Mouse (Mus musculus): ENCODE measurements around the gene Med9. TPM values are rescaled to one million over a fixed set of nuclear protein-coding genes. Genes with fewer than 3 reads are reported as not detected.
"Not testable (repeated sequence)": the region's sequence is repeated elsewhere in the genome, so short reads cannot be mapped to it uniquely, and the experiment has no call there.

Med9 gene
- total RNA-seq, 2 experiments from 2014 or later = 25.0 to 28.3 TPM

- no peak for DNase-seq (ENCODE audit: low spot score in 2 of 2)
Observed at GRCm38 (mm10) chr11:59941391-59941790, 6.6 kb upstream of the Med9 start.

DNA sequence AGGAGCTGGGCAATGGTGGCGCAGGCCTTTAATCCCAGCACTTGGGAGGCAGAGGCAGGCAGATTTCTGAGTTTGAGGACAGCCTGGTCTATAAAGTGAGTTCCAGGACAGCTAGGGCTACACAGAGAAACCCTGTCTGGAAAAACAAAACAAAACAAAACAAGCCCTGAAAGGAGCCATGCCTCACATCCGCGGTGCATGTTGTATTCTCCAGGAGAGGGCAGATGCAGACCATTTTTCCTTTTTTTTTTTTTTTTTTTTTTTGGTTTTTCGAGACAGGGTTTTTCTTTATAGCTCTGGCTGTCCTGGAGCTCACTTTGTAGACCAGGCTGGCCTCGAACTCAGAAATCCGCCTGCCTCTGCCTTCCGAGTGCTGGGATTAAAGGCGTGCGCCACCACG lies 3.2 kb upstream of the Med9 start:
- not testable (repeated sequence) for DNase-seq (ENCODE audit: low spot score in 2 of 2)

- no peak for DNase-seq (ENCODE audit: low spot score in 2 of 2)
Observed at GRCm38 (mm10) chr11:59948401-59948767, 378 bp downstream of the Med9 start.

DNA sequence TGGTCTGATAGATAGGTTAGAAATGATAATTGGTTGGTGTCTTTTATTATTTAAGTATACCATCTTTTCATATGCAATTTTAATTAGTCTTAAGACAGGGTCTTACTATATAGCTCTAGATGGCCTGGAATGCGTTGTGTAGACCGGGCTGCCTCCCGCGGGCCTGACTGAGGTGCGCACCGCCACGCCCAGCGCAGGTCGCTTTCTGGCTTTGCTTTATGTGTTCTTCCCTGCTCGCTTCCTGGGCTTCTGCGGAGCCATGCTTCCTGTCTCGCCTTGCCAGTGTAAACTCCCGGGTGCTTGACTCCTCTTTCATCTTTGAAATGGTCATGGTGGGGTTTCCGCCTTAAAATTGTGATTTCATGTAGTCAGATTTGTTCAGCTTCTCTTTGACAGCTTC lies 4.9 kb downstream of the Med9 start:
- DNase-seq (ENCODE audit: low spot score in 2 of 2) = no peak

GRCm38 (mm10) chr11:59956749-59957148 lies 8.7 kb downstream of the Med9 start:
- DNase-seq (ENCODE audit: low spot score in 2 of 2) = no peak

GRCm38 (mm10) chr11:59959453-59959852 lies 11.4 kb downstream of the Med9 start:
- DNase-seq (ENCODE audit: low spot score in 2 of 2) = no peak

- no peak for DNase-seq (ENCODE audit: low spot score in 2 of 2)
Observed at GRCm38 (mm10) chr11:59960476-59961337, 12.7 kb downstream of the Med9 start.

DNA sequence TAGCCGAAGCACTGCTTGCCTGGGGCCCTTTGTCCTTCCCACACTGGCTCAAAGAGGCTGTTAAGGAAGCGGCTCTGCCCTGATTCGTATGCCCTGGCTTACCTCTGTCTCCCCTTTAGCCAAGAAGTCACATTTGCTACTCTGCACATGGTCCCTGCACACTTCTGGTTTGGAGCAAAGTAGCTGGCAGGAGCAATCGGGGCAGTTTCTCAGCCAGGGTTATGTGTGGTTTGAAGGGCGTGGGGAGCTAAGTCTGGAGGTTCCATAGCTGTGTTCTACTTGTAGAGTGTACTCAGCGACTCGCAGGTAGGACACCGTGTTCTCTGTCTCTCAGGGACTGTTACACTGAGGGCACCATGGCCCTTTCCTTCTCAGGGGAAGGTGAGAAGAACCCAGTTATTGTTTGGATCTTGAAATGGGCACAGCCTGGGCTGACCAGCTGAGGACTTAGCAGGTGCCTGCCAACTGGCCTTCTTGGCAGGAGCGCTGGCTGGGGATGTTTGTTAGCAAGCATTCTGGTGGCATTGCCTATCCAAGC lies 13.4 kb downstream of the Med9 start:
- peak in 1 of 2 experiments; percentile 36 for DNase-seq (ENCODE audit: low spot score in 2 of 2)

GRCm38 (mm10) chr11:59962590-59962989 lies 14.6 kb downstream of the Med9 start:
- DNase-seq (ENCODE audit: low spot score in 2 of 2) = no peak

GRCm38 (mm10) chr11:59963364-59964162 lies 15.6 kb downstream of the Med9 start:
- peak in 1 of 2 experiments; percentile 32 for DNase-seq (ENCODE audit: low spot score in 2 of 2)

DNA sequence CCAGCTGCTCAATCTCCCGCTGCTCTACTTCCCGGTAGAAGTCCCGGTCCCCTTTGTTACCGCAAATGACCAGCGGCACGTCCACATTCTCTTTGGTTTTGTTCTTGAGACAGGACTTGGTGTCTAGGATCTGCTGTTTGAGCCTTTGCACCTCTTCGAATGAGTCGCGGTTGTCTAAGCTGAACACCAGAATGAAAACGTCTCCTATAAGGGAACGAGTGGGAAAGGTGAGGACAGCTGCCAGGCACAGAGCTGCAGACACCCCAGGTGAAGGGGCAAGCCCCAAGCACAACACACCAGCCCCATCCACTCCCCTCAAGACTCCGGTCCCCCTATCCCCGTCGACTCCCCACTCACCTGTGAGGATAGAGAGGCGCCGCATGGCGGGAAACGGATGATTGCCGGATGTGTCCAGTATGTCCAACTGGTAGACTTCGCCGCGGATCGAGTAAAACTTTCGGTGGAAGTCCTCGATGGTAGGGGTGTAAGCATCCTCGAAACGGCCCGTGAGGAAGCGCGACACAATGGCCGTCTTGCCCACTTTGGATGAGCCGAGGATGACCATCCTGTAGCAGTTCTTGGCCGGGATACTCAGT lies 16.3 kb downstream of the Med9 start:
- DNase-seq (ENCODE audit: low spot score in 2 of 2) = peak in 1 of 2 experiments; percentile 48

DNA sequence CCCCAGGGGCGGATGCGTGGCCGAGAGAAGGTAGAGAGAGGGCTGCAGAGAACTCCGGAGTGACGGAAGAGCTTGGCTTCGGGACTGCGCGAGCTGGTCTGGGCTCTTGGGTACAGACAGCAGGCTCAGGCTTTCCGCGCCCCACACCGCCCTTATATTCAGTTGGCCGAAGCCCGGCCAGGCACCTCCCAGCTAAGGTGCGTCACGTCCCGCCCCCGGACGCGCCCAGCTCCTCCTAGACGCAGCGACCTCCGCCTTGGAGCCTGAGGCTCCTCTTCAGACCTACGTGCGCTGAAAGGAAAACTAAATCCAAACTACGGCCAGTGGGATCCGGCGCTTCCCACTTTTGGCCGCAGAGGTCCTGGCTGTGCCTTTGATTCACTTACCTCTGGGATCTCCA lies 16.8 kb downstream of the Med9 start, which contains the start of gene Rasd1:
TSS of gene Rasd1 (minus strand) at position 127 of the 400 bp plus-strand sequence.
- DNase-seq (ENCODE audit: low spot score in 2 of 2) = peak; percentile 47 to 67

GRCm38 (mm10) chr11:59965227-59966101 lies 17.5 kb downstream of the Med9 start:
- peak; percentile 87 for DNase-seq (ENCODE audit: low spot score in 2 of 2)

DNA sequence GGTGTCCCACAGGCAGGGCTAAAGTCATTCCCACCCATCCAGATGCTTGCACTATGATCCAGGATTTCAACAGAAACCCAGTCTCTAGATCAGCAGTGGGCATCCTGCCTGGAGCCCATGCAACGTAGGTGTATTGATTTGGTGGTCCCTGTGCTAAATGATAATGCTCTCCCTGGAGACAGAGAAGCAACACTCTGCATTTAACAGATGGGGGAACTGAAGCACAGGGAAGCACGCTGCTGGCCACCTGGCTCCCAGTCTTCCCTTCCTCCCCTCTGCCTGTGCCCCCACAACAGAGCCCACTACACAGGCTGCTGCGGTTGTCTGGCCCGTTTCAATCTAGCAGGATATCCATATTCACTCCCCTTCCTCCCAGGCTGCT lies 18.1 kb downstream of the Med9 start:
- peak; percentile 47 to 50 for DNase-seq (ENCODE audit: low spot score in 2 of 2)

- no peak for DNase-seq (ENCODE audit: low spot score in 2 of 2)
Observed at GRCm38 (mm10) chr11:59967765-59968164, 19.8 kb downstream of the Med9 start.

GRCm38 (mm10) chr11:59970780-59971179 lies 22.8 kb downstream of the Med9 start:
- no peak for DNase-seq (ENCODE audit: low spot score in 2 of 2)

- DNase-seq (ENCODE audit: low spot score in 2 of 2) = no peak
Observed at GRCm38 (mm10) chr11:59971691-59972090, 23.7 kb downstream of the Med9 start.

DNA sequence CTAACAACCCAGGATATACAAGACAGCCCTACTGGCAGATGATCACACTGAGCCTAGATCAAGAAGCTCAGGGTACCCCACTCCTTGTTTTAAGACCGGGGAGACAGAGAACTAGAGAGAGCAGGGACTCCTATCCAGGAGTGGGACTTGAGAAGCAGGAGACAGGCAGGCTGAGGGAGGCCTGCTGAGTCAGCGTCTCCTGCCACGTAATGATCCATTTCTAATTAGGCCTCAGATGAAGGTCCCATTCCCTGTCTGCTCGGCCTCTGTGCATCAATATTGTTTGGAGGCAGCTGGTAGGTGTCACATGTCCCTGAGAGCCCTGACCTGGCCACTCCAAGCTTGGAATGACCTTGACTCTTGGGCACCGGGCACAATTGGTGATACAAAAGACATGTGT lies 25.4 kb downstream of the Med9 start:
- DNase-seq (ENCODE audit: low spot score in 2 of 2) = no peak

- DNase-seq (ENCODE audit: low spot score in 2 of 2) = no peak
Observed at GRCm38 (mm10) chr11:59975241-59975640, 27.2 kb downstream of the Med9 start.

DNA sequence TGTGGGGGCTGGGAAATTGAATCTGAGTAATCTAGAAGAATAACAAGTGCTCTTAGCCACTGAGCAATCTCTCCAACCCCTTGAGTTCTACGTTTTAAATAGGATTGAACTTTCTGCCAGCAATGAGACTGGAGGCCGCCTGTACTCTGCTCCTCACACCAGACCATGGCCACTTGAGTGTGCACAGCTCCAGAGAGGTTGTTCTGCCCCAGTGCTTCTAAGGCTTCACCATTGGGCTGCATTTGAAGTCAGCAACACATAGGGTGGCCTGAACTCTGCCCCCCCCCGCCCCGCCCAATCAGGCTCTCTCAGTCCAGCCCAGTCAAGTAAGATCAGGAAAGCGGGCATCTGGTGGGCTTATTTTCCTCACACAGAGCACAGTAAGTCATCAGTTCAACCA lies 29.8 kb downstream of the Med9 start:
- DNase-seq (ENCODE audit: low spot score in 2 of 2) = no peak

- no peak for DNase-seq (ENCODE audit: low spot score in 2 of 2)
Observed at GRCm38 (mm10) chr11:59989406-59989805, 41.4 kb downstream of the Med9 start.

Measured in layer of hippocampus, postnatal 10 days (tissue).